In the genomic region with DNA sequence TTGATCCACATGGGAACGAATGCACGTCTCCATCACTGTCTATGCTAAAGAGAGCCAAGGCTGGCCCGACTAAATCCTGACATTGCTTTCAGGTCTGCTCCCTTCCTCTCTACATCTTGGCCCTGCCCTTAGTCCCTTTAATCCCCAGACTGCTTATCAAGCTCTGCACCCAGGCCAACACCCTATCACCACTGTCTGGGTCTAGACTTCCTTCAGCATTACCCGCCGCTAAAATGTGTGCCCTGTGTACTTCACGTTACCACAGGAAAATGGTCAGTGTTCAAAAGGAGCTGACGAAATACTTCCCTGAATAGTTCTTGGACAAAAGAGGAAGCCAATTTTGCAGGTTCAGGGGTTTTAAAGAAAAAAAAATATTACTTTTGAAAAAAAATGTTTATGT, we compare ENCODE assay signal across 25 mouse cellular contexts.
DNase-seq lines count a peak whose midpoint lies in the region; ATAC-seq lines count a peak whose summit lies in the region.
"Had no signal": no experiment of that assay in that cellular context is flagged by ENCODE, and none has a peak within 500 bp of the region (broad histone marks: within the 10 kb centered on the region; RNA-seq: fewer than 3 reads in every experiment).

No protein-coding gene starts in this region.

- no peaks in the 10 kb centered on the region for H3K36me3 ChIP-seq in forebrain, embryonic 13.5 days (ENCODE audit: poor library complexity, severe bottlenecking)
- H3K36me3 ChIP-seq: hindbrain, embryonic 13.5 days; limb, embryonic 13.5 days; midbrain, embryonic 15.5 days had no signal

- peak; percentile 18 for DNase-seq in layer of hippocampus, adult 11-12 months (ENCODE audit: low spot score)
- DNase-seq in layer of hippocampus, adult 8-10 months (ENCODE audit: low spot score in 2 of 2) = no peak
- peak; percentile 20 for DNase-seq in 416B (ENCODE audit: low read depth)
- DNase-seq in thymus, postnatal 4 days = no peak
- DNase-seq in cerebellum, adult 8-10 months = no peak
- DNase-seq: adrenal gland, postnatal 36 days; B cell, adult 2 months; cerebellum, postnatal 10 days; gastrocnemius, postnatal 25 days; heart, postnatal 10 days; kidney, adult 9 months; kidney, postnatal 36 days; layer of hippocampus, postnatal 36 days; lung, adult 2 months; lung, postnatal 36 days; thymus, postnatal 14 days had no signal

- no peak overlapping the region for H3K4me2 ChIP-seq in forebrain, embryonic 13.5 days
- H3K4me2 ChIP-seq: heart, embryonic 11.5 days; hindbrain, embryonic 13.5 days; limb, embryonic 13.5 days; midbrain, embryonic 15.5 days had no signal

- H3K27ac ChIP-seq in brown adipose tissue, adult 24 weeks (replicated peaks; ENCODE audit: low read depth, low read length) = peak overlapping the region; percentile 50
- H3K27ac ChIP-seq in forebrain, embryonic 13.5 days = no peak overlapping the region
- H3K27ac ChIP-seq: hindbrain, embryonic 13.5 days; limb, embryonic 13.5 days; midbrain, embryonic 15.5 days; stomach, postnatal 0 days had no signal

- ATAC-seq in megakaryocyte, adult 5-6 weeks (ENCODE audit: poor library complexity, severe bottlenecking) = peak; percentile 48
- ATAC-seq in forebrain, embryonic 13.5 days = no peak
- ATAC-seq: inflammation-experienced regulatory T-cells, adult 6 months; midbrain, embryonic 15.5 days had no signal

- no peaks in the 10 kb centered on the region for H3K9me3 ChIP-seq in forebrain, embryonic 13.5 days (replicated peaks)
- H3K9me3 ChIP-seq: hindbrain, embryonic 13.5 days; limb, embryonic 13.5 days; midbrain, embryonic 15.5 days had no signal

- no peaks in the 10 kb centered on the region for H3K27me3 ChIP-seq in forebrain, embryonic 13.5 days
- H3K27me3 ChIP-seq: hindbrain, embryonic 13.5 days; limb, embryonic 13.5 days; midbrain, embryonic 15.5 days had no signal

- no peak overlapping the region for H3K9ac ChIP-seq in forebrain, embryonic 13.5 days
- H3K9ac ChIP-seq: hindbrain, embryonic 13.5 days; limb, embryonic 13.5 days; midbrain, embryonic 15.5 days had no signal

- H3K4me3 ChIP-seq in brown adipose tissue, adult 24 weeks (ENCODE audit: insufficient read depth, low read depth, low read length) = no peak overlapping the region
- no peak overlapping the region for H3K4me3 ChIP-seq in forebrain, embryonic 13.5 days
- H3K4me3 ChIP-seq: hindbrain, embryonic 13.5 days; limb, embryonic 13.5 days; midbrain, embryonic 15.5 days had no signal

- WGBS in forebrain, embryonic 13.5 days = 88% methylated on average over 7 of the region's 7 CpGs

- H3K4me1 ChIP-seq in brown adipose tissue, adult 24 weeks (ENCODE audit: control insufficient read depth, insufficient read depth, insufficient read length, low read length) = peaks cover 5% of the 10 kb centered on the region; the same call in 1 of the 2 replicates
- no peaks in the 10 kb centered on the region for H3K4me1 ChIP-seq in forebrain, embryonic 13.5 days
- H3K4me1 ChIP-seq: hindbrain, embryonic 13.5 days; limb, embryonic 13.5 days; midbrain, embryonic 15.5 days had no signal

Comparison
In these comparisons a context has a peak if more than half of its experiments do, and no peak if none do; other contexts are left out.
1. DNase-seq: peak in layer of hippocampus, adult 11-12 months (single experiment) and 416B (single experiment); none in layer of hippocampus, adult 8-10 months (0 of 2), thymus, postnatal 4 days (single experiment) and cerebellum, adult 8-10 months (single experiment).